Mouse (Mus musculus): ENCODE results near the gene Rtf1.

DNA sequence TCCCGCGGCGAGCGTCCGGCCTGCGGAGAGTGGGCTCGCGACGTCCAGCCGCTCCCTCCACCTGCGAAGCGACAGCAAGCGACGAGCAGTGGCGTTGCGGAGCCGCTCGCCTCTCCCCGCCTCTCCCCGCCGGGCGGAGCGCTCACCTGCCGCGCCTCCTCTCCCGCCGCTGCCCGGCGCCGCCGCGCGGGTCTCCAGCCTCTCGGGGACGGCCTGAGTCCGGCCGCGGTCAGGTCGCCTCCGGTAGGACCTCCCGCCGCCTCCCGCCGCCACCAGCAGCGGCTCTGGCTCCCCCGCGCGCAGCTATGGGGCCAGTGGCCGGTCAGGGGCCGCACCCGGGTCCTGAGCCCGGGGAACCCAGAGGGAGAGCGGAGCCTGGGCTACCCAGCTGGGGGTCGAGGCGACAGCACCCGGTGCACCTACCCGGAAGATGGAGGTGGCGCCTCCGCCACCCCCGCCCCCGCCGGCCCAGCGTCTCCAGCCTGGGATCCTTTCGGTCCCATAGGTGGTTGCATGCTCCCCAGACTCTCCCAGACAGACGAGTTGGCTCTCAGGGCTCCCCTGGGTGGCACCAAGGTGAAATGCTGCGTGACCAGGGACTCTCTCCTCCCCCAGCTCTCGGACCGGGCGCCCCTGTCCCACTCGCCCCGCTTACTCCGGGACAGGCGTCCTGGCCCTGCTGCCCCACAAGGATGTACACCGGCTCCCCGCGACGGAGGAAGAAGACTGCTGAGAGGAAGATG is 83.4 kb downstream of the Rtf1 start:
- TF ChIP-seq GATA1 (IDR thresholded peaks at IDR 0.05; ENCODE audit: low read length) (no peak), TAL1 (IDR thresholded peaks at IDR 0.05; ENCODE audit: low read length) (no peak)

Measured in erythroblast, embryonic 14.5 days (primary cell).